Mouse (Mus musculus): ENCODE measurements at regions not wholly inside any gene's neighbourhood (a gene's known extent, or its start where the extent isn't known, plus 50 kb on each side); places are given as distances from the start of the nearest gene placed in this dataset.

- no peak for TF ChIP-seq POLR2A (IDR thresholded peaks at IDR 0.05; ENCODE audit: borderline replicate concordance, insufficient read depth, low read length)
- no peak for TF ChIP-seq CTCF (IDR thresholded peaks at IDR 0.05; ENCODE audit: borderline replicate concordance, insufficient read depth, low read depth, low read length)
Measured at GRCm38 (mm10) chr13:19921084-19921827, 97.2 kb upstream of the Gpr141 start.

Measured in cerebellum, adult 2 months (tissue).